Mouse (Mus musculus): ENCODE measurements at regions not wholly inside any gene's neighbourhood (a gene's known extent, or its start where the extent isn't known, plus 50 kb on each side); places are given as distances from the start of the nearest gene placed in this dataset.

DNA sequence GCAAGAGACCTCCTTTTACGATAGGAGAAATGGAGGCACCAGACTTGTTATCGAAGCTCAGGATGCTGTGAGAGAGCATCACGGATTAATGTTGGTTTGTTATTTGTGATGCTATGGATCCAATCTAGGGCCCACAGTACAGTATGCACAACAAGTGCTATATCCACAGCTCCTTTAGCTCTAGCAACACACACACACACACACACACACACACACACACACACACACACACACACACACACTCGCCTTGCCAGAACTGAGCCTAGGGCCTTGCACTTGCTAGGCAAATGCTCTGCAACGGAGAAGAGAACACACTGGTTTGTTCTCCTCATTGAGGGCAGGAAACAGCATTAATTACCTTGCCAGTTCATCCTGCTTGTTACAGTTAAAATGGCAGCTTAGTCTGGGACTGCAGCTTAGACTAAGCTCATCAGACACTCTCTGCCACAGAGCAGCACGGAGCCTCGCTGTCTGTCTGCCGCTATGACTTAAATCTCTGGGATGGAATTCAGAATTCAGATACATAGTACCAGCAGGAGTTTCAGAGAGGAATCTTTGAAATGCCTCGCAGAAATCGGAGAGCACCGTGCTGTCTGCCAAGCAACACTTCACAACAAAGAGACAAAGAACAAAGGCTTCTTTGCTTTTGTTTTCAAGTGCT, 285.0 kb downstream of the Rngtt start:
- no peak for DNase-seq (ENCODE audit: low spot score in 2 of 2)

DNA sequence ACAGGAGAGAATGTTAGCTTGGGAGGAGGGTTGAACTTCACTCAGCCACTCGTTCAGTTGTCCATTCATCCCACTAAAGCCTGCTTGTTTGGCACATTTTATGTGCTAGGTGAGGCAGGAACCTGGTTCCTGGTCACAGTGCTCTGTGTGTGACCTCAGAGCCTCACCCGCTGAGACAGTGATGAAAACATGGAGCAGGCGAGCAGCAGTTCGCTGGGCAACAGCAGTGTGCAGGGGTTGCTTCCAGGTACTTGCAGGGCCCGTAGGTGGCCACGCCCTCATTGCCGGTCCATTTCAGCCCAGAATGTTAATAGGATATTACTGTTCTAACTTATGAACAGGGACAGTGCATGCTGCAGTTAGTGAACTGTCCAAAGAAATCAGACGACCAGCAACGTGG, 285.7 kb downstream of the Rngtt start:
- DNase-seq (ENCODE audit: low spot score in 2 of 2) = no peak

- no peak for DNase-seq (ENCODE audit: low spot score in 2 of 2)
These were observed 289.9 kb downstream of the Rngtt start for GRCm38 (mm10) chr4:33599966-33600365.

- no peak for DNase-seq (ENCODE audit: low spot score in 2 of 2)
These were observed 290.7 kb downstream of the Rngtt start for GRCm38 (mm10) chr4:33600805-33601204.

- DNase-seq (ENCODE audit: low spot score in 2 of 2) = no peak
These were observed 294.5 kb downstream of the Rngtt start for GRCm38 (mm10) chr4:33604636-33605035.

GRCm38 (mm10) chr4:33639821-33640575, 284.4 kb upstream of the Cnr1 start:
- no peak for DNase-seq (ENCODE audit: low spot score in 2 of 2)

- DNase-seq (ENCODE audit: low spot score in 2 of 2) = no peak
These were observed 283.7 kb upstream of the Cnr1 start for GRCm38 (mm10) chr4:33640576-33641255.

- DNase-seq (ENCODE audit: low spot score in 2 of 2) = no peak
These were observed 282.5 kb upstream of the Cnr1 start for GRCm38 (mm10) chr4:33641883-33642282.

- no peak for DNase-seq (ENCODE audit: low spot score in 2 of 2)
These were observed 281.9 kb upstream of the Cnr1 start for GRCm38 (mm10) chr4:33642526-33642925.

DNA sequence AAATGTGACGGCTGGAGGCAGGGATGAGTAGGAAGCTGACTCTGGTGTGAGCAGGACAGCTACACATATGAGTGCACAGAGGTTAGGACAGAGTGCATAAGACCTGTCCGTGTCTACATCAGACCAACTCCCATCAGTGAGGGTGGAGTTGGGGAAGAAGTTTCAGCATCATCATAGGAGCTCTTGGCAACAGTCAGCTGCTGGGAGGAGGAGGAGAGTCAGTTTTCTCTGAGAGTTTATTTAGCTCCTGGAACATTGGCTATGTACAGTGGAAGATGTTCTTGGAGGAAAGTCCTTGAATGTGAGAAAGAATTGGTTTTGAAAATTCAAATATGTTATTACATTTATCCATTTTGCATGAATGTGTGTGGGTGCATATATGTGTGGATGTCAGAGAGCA, 279.2 kb upstream of the Cnr1 start:
- no peak for DNase-seq (ENCODE audit: low spot score in 2 of 2)

- DNase-seq (ENCODE audit: low spot score in 2 of 2) = no peak
These were observed 273.1 kb upstream of the Cnr1 start for GRCm38 (mm10) chr4:33651292-33651691.

DNA sequence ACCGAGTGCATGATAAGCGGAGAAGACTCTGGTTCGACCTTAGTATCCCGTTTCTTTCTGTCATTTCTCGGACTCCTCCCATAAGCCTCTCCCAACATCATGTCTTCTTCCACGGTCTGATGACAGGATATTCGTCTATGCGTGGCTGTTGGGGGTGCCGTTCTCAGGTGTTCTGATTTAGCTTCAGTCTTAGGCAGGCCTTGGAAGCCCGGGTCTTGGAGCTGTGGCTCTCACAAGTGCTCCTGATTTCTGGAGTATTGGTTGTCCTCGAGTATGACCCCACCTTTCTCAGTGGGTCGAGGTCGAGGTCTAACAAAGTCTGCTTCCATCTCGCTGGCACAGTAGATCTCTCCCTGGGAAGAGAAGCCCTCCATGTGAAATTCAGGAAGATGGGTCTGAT, 264.6 kb upstream of the Cnr1 start:
- DNase-seq (ENCODE audit: low spot score in 2 of 2) = no peak

DNA sequence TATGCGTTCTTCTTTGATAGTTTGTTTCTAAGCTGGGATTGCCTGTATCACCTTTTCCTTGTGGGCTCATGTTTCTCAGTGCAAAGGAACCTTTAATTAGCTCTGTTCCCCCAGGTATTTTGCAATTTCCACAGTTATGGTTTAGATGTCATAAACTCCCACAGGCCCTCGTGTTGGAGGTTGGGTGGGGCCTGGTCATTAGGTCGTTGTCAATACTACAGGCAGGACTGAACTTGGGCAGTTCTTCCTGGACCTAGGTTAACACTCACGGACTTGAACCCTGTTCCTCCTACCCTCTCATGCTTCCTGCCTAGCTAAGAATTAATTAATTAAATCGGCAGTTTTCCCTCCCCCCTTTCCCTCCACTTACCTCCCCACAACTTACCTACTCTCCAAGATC, 263.8 kb upstream of the Cnr1 start:
- DNase-seq (ENCODE audit: low spot score in 2 of 2) = no peak

GRCm38 (mm10) chr4:33661862-33662261, 262.5 kb upstream of the Cnr1 start:
- no peak for DNase-seq (ENCODE audit: low spot score in 2 of 2)

DNA sequence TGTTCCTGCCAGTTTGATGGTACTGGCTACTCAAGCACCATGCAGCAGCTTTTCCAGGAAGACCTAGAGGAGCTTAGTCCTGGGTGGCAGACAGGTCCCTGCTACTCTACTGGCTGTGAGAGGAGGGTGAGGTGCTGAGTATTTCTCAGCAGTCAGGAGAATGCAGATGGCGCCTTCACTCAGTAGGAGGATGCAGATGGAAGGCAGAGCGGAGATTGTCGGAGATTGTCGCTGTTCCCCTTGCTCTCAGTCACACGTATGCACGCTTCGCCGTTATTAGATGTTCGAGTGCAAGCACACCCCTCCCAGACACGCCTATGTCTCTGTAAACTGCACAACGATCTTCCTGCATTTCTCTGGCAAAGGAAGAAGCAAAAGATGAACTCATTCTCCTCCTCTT, 261.4 kb upstream of the Cnr1 start:
- DNase-seq (ENCODE audit: low spot score in 2 of 2) = no peak

DNA sequence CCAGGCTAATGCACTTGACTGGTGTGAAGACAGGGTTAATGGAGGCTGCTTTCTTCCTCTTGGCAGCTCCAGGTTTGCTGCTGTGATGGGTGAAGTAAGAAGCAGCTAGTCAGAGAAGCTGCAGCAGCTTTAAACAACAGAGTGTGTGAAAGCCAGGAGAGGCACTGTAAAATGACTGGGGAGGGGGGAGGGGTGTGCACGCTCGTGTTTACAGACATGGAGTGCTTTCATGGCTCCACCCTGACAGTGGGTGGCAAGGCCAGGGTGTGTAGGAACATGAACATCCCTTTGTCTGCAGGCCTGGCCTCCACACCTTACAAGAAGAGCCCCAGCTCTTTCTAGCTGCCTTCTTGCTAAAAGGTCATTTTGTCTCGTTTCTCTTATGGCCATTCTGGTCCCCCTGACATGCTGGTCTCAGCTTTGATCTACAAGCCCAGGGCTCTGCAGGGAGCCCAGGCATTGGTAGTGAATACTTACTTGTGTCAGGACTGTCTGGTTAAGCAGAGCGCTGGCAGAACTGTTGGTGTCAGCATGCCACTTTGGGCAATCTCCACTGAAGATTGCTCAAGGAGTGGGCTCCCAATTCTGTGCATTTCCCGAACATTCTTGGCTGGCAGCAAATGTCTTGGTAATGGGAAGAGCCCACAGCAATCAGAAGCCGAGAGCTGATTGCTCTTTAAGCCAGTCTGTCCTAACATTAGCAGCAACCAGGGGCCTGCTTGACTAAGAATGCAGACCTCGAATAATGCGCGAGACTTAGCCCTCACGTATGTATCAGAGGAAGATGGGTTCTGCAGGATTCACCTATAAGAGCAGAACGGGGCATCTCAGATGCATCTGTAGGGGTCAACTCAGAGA, 260.5 kb upstream of the Cnr1 start:
- DNase-seq (ENCODE audit: low spot score in 2 of 2) = no peak

DNA sequence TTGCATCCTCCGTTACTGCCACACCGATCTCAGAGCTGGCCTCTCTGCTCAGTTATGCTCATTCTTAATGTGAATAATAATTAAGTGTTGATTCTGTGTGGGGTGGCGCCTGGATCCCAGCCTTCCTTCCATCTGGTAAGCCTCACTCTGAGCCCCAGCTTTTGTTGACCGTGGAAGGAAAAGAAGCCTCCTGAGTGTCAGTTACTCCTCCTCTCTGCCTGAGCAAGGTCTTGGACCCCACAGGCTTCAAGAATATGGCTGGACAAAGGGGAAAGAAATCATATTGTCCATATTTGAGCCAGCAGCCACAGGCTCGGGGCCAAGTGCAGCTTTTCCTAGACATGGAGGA, 259.9 kb upstream of the Cnr1 start:
- DNase-seq (ENCODE audit: low spot score in 2 of 2) = no peak

GRCm38 (mm10) chr4:33665250-33665873, 259.0 kb upstream of the Cnr1 start:
- no peak for DNase-seq (ENCODE audit: low spot score in 2 of 2)

DNA sequence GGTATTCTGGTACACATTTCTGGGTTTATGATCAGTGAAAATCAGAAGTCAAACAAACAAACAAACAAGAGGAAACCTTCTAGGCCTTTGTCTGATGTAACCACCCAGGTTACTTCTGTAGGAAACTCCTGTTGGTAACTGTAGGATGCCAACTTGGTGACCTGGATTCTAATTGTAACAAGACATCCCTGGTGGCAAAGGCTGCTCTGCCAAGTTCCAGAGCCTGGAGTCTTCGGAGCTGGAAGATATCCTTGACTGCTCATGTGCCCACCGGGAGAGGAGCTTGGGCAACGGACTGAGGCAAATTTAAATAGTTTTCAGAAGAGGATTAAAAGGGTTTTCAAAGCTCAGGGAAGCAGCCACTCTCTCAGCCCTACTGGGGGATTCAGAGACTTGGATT, 256.0 kb upstream of the Cnr1 start:
- no peak for DNase-seq (ENCODE audit: low spot score in 2 of 2)

DNA sequence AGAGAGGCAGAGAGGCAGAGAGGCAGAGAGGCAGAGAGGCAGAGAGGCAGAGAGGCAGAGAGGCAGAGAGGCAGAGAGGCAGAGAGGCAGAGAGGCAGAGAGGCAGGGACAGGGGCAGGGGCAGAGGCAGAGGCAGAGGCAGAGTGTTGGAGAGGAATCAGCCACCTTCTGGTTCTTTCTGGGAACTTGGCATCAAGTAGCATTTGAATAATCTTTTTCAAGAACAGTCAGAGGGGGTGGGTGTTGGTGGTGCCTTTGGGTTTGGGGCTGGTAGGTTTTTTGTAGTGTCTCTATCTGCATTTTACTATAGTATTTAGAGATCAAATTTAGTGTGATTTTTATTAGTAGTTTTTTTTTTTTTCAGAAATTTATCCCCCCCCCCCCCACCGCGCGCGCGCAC, 249.3 kb upstream of the Cnr1 start:
- DNase-seq (ENCODE audit: low spot score in 2 of 2) = no peak

DNA sequence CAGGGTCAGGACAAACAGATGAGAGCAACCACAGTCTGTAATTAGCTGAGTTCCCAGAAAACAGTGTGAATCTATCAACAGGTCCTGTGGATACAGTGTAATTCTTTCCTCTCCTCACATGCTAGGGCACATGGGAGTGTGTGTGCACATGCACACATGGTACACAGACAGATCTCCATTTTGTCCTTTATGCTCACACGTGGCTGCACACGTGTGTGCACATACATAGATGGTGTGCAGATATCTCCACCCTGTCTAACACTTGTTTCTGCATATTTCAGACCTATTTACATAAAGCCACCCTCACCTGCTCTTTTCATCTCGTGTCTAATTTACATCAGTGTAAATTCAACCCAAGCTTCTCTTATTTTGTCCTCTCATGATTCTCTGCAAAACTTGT, 245.0 kb upstream of the Cnr1 start:
- no peak for DNase-seq (ENCODE audit: low spot score in 2 of 2)

GRCm38 (mm10) chr4:33686135-33686534, 238.3 kb upstream of the Cnr1 start:
- DNase-seq (ENCODE audit: low spot score in 2 of 2) = no peak

Measured in urinary bladder, postnatal 36 days (tissue).